Mouse (Mus musculus): ENCODE data around the gene Tarbp2.

Tarbp2 gene

GRCm38 (mm10) chr15:102505073-102505769 lies 12.8 kb upstream of the Tarbp2 start:
- in situ Hi-C loops (cut with MboI, MseI), result loop anchor here (10.0 kb wide), 1 partner anchor 420 kb away; no protein-coding TSS in a partner anchor

GRCm38 (mm10) chr15:102505770-102506463 lies 12.1 kb upstream of the Tarbp2 start:
- in situ Hi-C loops (cut with MboI, MseI), result loop anchor here (10.0 kb wide), 1 partner anchor 421 kb away; no protein-coding TSS in a partner anchor

- in situ Hi-C loops (cut with MboI, MseI), result loop anchor here (10.0 kb wide), 1 partner anchor 422 kb away; no protein-coding TSS in a partner anchor
These were observed 11.5 kb upstream of the Tarbp2 start for GRCm38 (mm10) chr15:102506464-102506830.

GRCm38 (mm10) chr15:102506864-102507263 lies 11.1 kb upstream of the Tarbp2 start:
- in situ Hi-C loops (cut with MboI, MseI), result loop anchor here (10.0 kb wide), 1 partner anchor 422 kb away; no protein-coding TSS in a partner anchor

- in situ Hi-C loops (cut with MboI, MseI), result loop anchor here (10.0 kb wide), 1 partner anchor 423 kb away; no protein-coding TSS in a partner anchor
These were observed 10.4 kb upstream of the Tarbp2 start for GRCm38 (mm10) chr15:102507561-102507960.

- in situ Hi-C loops (cut with MboI, MseI), result loop anchor here (10.0 kb wide), 1 partner anchor 424 kb away; no protein-coding TSS in a partner anchor
These were observed 9.7 kb upstream of the Tarbp2 start for GRCm38 (mm10) chr15:102508336-102508735.

- in situ Hi-C loops (cut with MboI, MseI), result loop anchor here (10.0 kb wide), 1 partner anchor 1245 kb away; no protein-coding TSS in a partner anchor
These were observed 7.9 kb upstream of the Tarbp2 start for GRCm38 (mm10) chr15:102510110-102510509.

GRCm38 (mm10) chr15:102510590-102511284 lies 7.3 kb upstream of the Tarbp2 start:
- in situ Hi-C loops (cut with MboI, MseI), result loop anchor here (10.0 kb wide), 1 partner anchor 1246 kb away; no protein-coding TSS in a partner anchor

GRCm38 (mm10) chr15:102511285-102511833 lies 6.6 kb upstream of the Tarbp2 start:
- in situ Hi-C loops (cut with MboI, MseI), result loop anchor here (10.0 kb wide), 1 partner anchor 1247 kb away; no protein-coding TSS in a partner anchor

- in situ Hi-C loops (cut with MboI, MseI), result loop anchor here (10.0 kb wide), 1 partner anchor 1247 kb away; no protein-coding TSS in a partner anchor
These were observed 6.0 kb upstream of the Tarbp2 start for GRCm38 (mm10) chr15:102512010-102512409.

- in situ Hi-C loops (cut with MboI, MseI), result loop anchor here (10.0 kb wide), 1 partner anchor 1248 kb away; no protein-coding TSS in a partner anchor
These were observed 5.5 kb upstream of the Tarbp2 start for GRCm38 (mm10) chr15:102512471-102512870.

- in situ Hi-C loops (cut with MboI, MseI), result loop anchor here (10.0 kb wide), 1 partner anchor 1248 kb away; no protein-coding TSS in a partner anchor
These were observed 5.0 kb upstream of the Tarbp2 start for GRCm38 (mm10) chr15:102513004-102513403.

- in situ Hi-C loops (cut with MboI, MseI), result loop anchor here (10.0 kb wide), 1 partner anchor 1250 kb away; no protein-coding TSS in a partner anchor
These were observed 2.7 kb upstream of the Tarbp2 start for GRCm38 (mm10) chr15:102515261-102515660.

GRCm38 (mm10) chr15:102515791-102516190 lies 2.2 kb upstream of the Tarbp2 start:
- in situ Hi-C loops (cut with MboI, MseI), result loop anchor here (10.0 kb wide), 1 partner anchor 1251 kb away; no protein-coding TSS in a partner anchor

GRCm38 (mm10) chr15:102516293-102516692 lies 1.7 kb upstream of the Tarbp2 start:
- in situ Hi-C loops (cut with MboI, MseI), result loop anchor here (10.0 kb wide), 1 partner anchor 1251 kb away; no protein-coding TSS in a partner anchor

GRCm38 (mm10) chr15:102516728-102517404 lies 1.1 kb upstream of the Tarbp2 start, which contains the start of gene Map3k12:
Gene Map3k12 (minus strand): TSS chr15:102517064.
- in situ Hi-C loops (cut with MboI, MseI), result loop anchor here (10.0 kb wide), 1 partner anchor 1252 kb away; no protein-coding TSS in a partner anchor

GRCm38 (mm10) chr15:102517631-102517975 lies 389 bp upstream of the Tarbp2 start:
- in situ Hi-C loops (cut with MboI, MseI), result loop anchor here (10.0 kb wide), 1 partner anchor 1253 kb away; no protein-coding TSS in a partner anchor

GRCm38 (mm10) chr15:102518859-102519201 lies 838 bp downstream of the Tarbp2 start:
- in situ Hi-C loops (cut with MboI, MseI), result loop anchor here (10.0 kb wide), 1 partner anchor 1254 kb away; no protein-coding TSS in a partner anchor

GRCm38 (mm10) chr15:102519211-102520141 lies 1.5 kb downstream of the Tarbp2 start:
- in situ Hi-C loops (cut with MboI, MseI), result loop anchor here (10.0 kb wide), 1 partner anchor 1255 kb away; no protein-coding TSS in a partner anchor
